Mouse (Mus musculus): ENCODE results near the gene Ddr2. TPM values are rescaled to one million over a fixed set of nuclear protein-coding genes. Genes with fewer than 3 reads are reported as not detected.
"Not testable (repeated sequence)": the region's sequence is repeated elsewhere in the genome, so short reads cannot be mapped to it uniquely, and the experiment has no call there.

Gene Ddr2
- polyA plus RNA-seq, 1 experiment from 2014 or later: 21.6 TPM

- ATAC-seq (ENCODE audit: low FRiP score): no peak
- no peak for DNase-seq (ENCODE audit: low spot score, missing footprints)
- WGBS: 85% methylated on average over 4 of the region's 4 CpGs
Observed at GRCm38 (mm10) chr1:170034961-170035360, 75.6 kb downstream of the Ddr2 start.

GRCm38 (mm10) chr1:170031656-170032055, 78.9 kb downstream of the Ddr2 start:
- ATAC-seq (ENCODE audit: low FRiP score) (no peak), DNase-seq (ENCODE audit: low spot score, missing footprints) (no peak)
- Histone ChIP-seq H3K4me2 (no peak overlapping the region), H3K9ac (ENCODE audit: low read length) (no peak overlapping the region), H3K4me3 (ENCODE audit: low read depth, low read length) (no peak overlapping the region), H3K4me1 (ENCODE audit: control insufficient read depth, insufficient read depth, low read length) (no peaks in the 10 kb centered on the region), H3K27ac (ENCODE audit: low read depth, low read length) (no peak overlapping the region), H3K9me3 (ENCODE audit: control insufficient read depth, low read length) (no peaks in the 10 kb centered on the region), H3K27me3 (ENCODE audit: control insufficient read depth, insufficient read depth, low read length) (no peaks in the 10 kb centered on the region), H3K36me3 (ENCODE audit: control insufficient read depth, insufficient read depth, low read length) (no peaks in the 10 kb centered on the region)
- WGBS: 85% methylated on average over 3 of the region's 3 CpGs

More at GRCm38 (mm10) chr1:170034961-170035360, 75.6 kb downstream of the Ddr2 start:
- H3K9ac ChIP-seq (ENCODE audit: low read length): no peak overlapping the region
- H3K27ac ChIP-seq (ENCODE audit: low read depth, low read length): no peak overlapping the region
- H3K36me3 ChIP-seq (ENCODE audit: control insufficient read depth, insufficient read depth, low read length): no peaks in the 10 kb centered on the region
- no peak overlapping the region for H3K4me2 ChIP-seq
- no peaks in the 10 kb centered on the region for H3K9me3 ChIP-seq (ENCODE audit: control insufficient read depth, low read length)
- no peaks in the 10 kb centered on the region for H3K4me1 ChIP-seq (ENCODE audit: control insufficient read depth, insufficient read depth, low read length)
- H3K4me3 ChIP-seq (ENCODE audit: low read depth, low read length): no peak overlapping the region
- no peaks in the 10 kb centered on the region for H3K27me3 ChIP-seq (ENCODE audit: control insufficient read depth, insufficient read depth, low read length)

GRCm38 (mm10) chr1:170014784-170015183, 95.8 kb downstream of the Ddr2 start:
- Histone ChIP-seq H3K4me2 (no peak overlapping the region), H3K4me3 (ENCODE audit: low read depth, low read length) (no peak overlapping the region), H3K27me3 (ENCODE audit: control insufficient read depth, insufficient read depth, low read length) (no peaks in the 10 kb centered on the region), H3K4me1 (ENCODE audit: control insufficient read depth, insufficient read depth, low read length) (no peaks in the 10 kb centered on the region), H3K9ac (ENCODE audit: low read length) (no peak overlapping the region), H3K9me3 (ENCODE audit: control insufficient read depth, low read length) (peaks cover 9% of the 10 kb centered on the region; the same call in 1 of the 2 replicates), H3K36me3 (ENCODE audit: control insufficient read depth, insufficient read depth, low read length) (no peaks in the 10 kb centered on the region), H3K27ac (ENCODE audit: low read depth, low read length) (no peak overlapping the region)
- WGBS: 91% methylated on average over 3 of the region's 3 CpGs
- no peak for ATAC-seq (ENCODE audit: low FRiP score)
- DNase-seq (ENCODE audit: low spot score, missing footprints): no peak

- Histone ChIP-seq H3K27me3 (ENCODE audit: control insufficient read depth, insufficient read depth, low read length) (no peaks in the 10 kb centered on the region), H3K4me3 (ENCODE audit: low read depth, low read length) (no peak overlapping the region), H3K9ac (ENCODE audit: low read length) (no peak overlapping the region), H3K36me3 (ENCODE audit: control insufficient read depth, insufficient read depth, low read length) (no peaks in the 10 kb centered on the region), H3K4me1 (ENCODE audit: control insufficient read depth, insufficient read depth, low read length) (no peaks in the 10 kb centered on the region), H3K27ac (ENCODE audit: low read depth, low read length) (no peak overlapping the region), H3K4me2 (no peak overlapping the region), H3K9me3 (ENCODE audit: control insufficient read depth, low read length) (peaks cover 4% of the 10 kb centered on the region; the same call in 1 of the 2 replicates)
- ATAC-seq (ENCODE audit: low FRiP score) (no peak), DNase-seq (ENCODE audit: low spot score, missing footprints) (no peak)
- 91% methylated on average over 15 of the region's 15 CpGs for WGBS
Observed at GRCm38 (mm10) chr1:170010716-170011505, 99.7 kb downstream of the Ddr2 start.

GRCm38 (mm10) chr1:170009296-170009695, 101.3 kb downstream of the Ddr2 start:
- Histone ChIP-seq H3K4me2 (no peak overlapping the region), H3K36me3 (ENCODE audit: control insufficient read depth, insufficient read depth, low read length) (no peaks in the 10 kb centered on the region), H3K27ac (ENCODE audit: low read depth, low read length) (no peak overlapping the region), H3K4me1 (ENCODE audit: control insufficient read depth, insufficient read depth, low read length) (no peaks in the 10 kb centered on the region), H3K9ac (ENCODE audit: low read length) (no peak overlapping the region), H3K27me3 (ENCODE audit: control insufficient read depth, insufficient read depth, low read length) (no peaks in the 10 kb centered on the region), H3K4me3 (ENCODE audit: low read depth, low read length) (no peak overlapping the region), H3K9me3 (ENCODE audit: control insufficient read depth, low read length) (no peaks in the 10 kb centered on the region)
- ATAC-seq (ENCODE audit: low FRiP score) (no peak), DNase-seq (ENCODE audit: low spot score, missing footprints) (no peak)
- 94% methylated on average over 1 of the region's 1 CpGs for WGBS

- ATAC-seq (ENCODE audit: low FRiP score) (no peak), DNase-seq (ENCODE audit: low spot score, missing footprints) (no peak)
- H3K36me3 ChIP-seq (ENCODE audit: control insufficient read depth, insufficient read depth, low read length): no peaks in the 10 kb centered on the region
- no peaks in the 10 kb centered on the region for H3K9me3 ChIP-seq (ENCODE audit: control insufficient read depth, low read length)
- no peak overlapping the region for H3K9ac ChIP-seq (ENCODE audit: low read length)
- H3K4me1 ChIP-seq (ENCODE audit: control insufficient read depth, insufficient read depth, low read length): no peaks in the 10 kb centered on the region
- no peaks in the 10 kb centered on the region for H3K27me3 ChIP-seq (ENCODE audit: control insufficient read depth, insufficient read depth, low read length)
- no peak overlapping the region for H3K4me2 ChIP-seq
- WGBS: 93% methylated on average over 13 of the region's 13 CpGs
- no peak overlapping the region for H3K4me3 ChIP-seq (ENCODE audit: low read depth, low read length)
- H3K27ac ChIP-seq (ENCODE audit: low read depth, low read length): no peak overlapping the region
Observed at GRCm38 (mm10) chr1:170008432-170009220, 101.9 kb downstream of the Ddr2 start.

- Histone ChIP-seq H3K27me3 (ENCODE audit: control insufficient read depth, insufficient read depth, low read length) (no peaks in the 10 kb centered on the region), H3K36me3 (ENCODE audit: control insufficient read depth, insufficient read depth, low read length) (no peaks in the 10 kb centered on the region), H3K9me3 (ENCODE audit: control insufficient read depth, low read length) (no peaks in the 10 kb centered on the region), H3K9ac (ENCODE audit: low read length) (no peak overlapping the region), H3K4me1 (ENCODE audit: control insufficient read depth, insufficient read depth, low read length) (no peaks in the 10 kb centered on the region), H3K4me2 (no peak overlapping the region), H3K27ac (ENCODE audit: low read depth, low read length) (no peak overlapping the region), H3K4me3 (ENCODE audit: low read depth, low read length) (no peak overlapping the region)
- ATAC-seq (ENCODE audit: low FRiP score) (no peak), DNase-seq (ENCODE audit: low spot score, missing footprints) (peak; percentile 82)
- 67% methylated on average over 5 of the region's 5 CpGs for WGBS
Observed at GRCm38 (mm10) chr1:170006516-170006915, 104.0 kb downstream of the Ddr2 start.

GRCm38 (mm10) chr1:170005297-170005696, 105.3 kb downstream of the Ddr2 start:
- 63% methylated on average over 3 of the region's 3 CpGs for WGBS
- Histone ChIP-seq H3K4me3 (ENCODE audit: low read depth, low read length) (no peak overlapping the region), H3K27ac (ENCODE audit: low read depth, low read length) (no peak overlapping the region), H3K27me3 (ENCODE audit: control insufficient read depth, insufficient read depth, low read length) (no peaks in the 10 kb centered on the region), H3K9ac (ENCODE audit: low read length) (no peak overlapping the region), H3K4me2 (no peak overlapping the region), H3K4me1 (ENCODE audit: control insufficient read depth, insufficient read depth, low read length) (no peaks in the 10 kb centered on the region), H3K36me3 (ENCODE audit: control insufficient read depth, insufficient read depth, low read length) (no peaks in the 10 kb centered on the region), H3K9me3 (ENCODE audit: control insufficient read depth, low read length) (no peaks in the 10 kb centered on the region)
- no peak for ATAC-seq (ENCODE audit: low FRiP score)
- no peak for DNase-seq (ENCODE audit: low spot score, missing footprints)

- H3K4me2 ChIP-seq; H3K36me3 ChIP-seq (ENCODE audit: control insufficient read depth, insufficient read depth, low read length); ATAC-seq (ENCODE audit: low FRiP score); H3K4me3 ChIP-seq (ENCODE audit: low read depth, low read length); H3K27ac ChIP-seq (ENCODE audit: low read depth, low read length); H3K27me3 ChIP-seq (ENCODE audit: control insufficient read depth, insufficient read depth, low read length); H3K9me3 ChIP-seq (ENCODE audit: control insufficient read depth, low read length); DNase-seq (ENCODE audit: low spot score, missing footprints); H3K4me1 ChIP-seq (ENCODE audit: control insufficient read depth, insufficient read depth, low read length); H3K9ac ChIP-seq (ENCODE audit: low read length): not testable (repeated sequence)
- 95% methylated on average over 6 of the region's 6 CpGs for WGBS
Observed at GRCm38 (mm10) chr1:169993901-169994300, 116.7 kb downstream of the Ddr2 start.
